Mouse (Mus musculus): ENCODE data around the gene Sergef.

DNA sequence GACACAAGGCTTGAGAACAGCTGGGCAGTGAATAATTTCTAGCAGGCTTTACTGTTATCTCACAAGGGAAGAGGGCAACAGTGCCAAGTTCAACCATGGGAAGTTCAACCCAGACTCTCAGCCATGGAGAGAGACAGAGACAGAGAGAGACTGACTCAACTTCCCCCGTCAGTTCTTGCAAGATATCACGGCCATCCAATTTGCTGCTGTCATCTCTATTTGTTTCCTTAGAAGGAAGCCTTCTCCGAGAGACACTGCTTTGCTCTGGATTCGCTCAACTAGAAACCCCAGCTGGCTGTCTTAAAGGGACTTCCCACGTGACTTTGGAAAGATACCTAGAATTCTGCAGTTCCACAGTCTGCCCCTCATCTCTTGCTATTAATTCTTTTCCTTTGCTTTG, 80.6 kb downstream of the Sergef start:
- TF ChIP-seq POLR2A (IDR thresholded peaks at IDR 0.05; ENCODE audit: insufficient read depth, low read depth, low read length), result no peak
- no peak for TF ChIP-seq CTCF (IDR thresholded peaks at IDR 0.05)
- TF ChIP-seq EP300 (IDR thresholded peaks at IDR 0.05; ENCODE audit: insufficient read depth, low read depth, low read length), result no peak
